In genomic region chr4:78210878-78211528, GRCm38 (mm10) we compare ENCODE assay signal across 8 mouse cellular contexts. TPM values are rescaled to one million over a fixed set of nuclear protein-coding genes. Genes with fewer than 3 reads are reported as not detected.
DNase-seq lines count a peak whose midpoint lies in the region; ATAC-seq and TF ChIP-seq lines count a peak whose summit lies in the region.

No protein-coding gene starts in this region.

- H3K9ac ChIP-seq in forebrain, embryonic 14.5 days (ENCODE audit: low read length): peak overlapping the region; percentile 76
- H3K9ac ChIP-seq in limb, embryonic 12.5 days (replicated peaks): no peak overlapping the region

- H3K36me3 ChIP-seq in forebrain, embryonic 14.5 days (ENCODE audit: control insufficient read depth, insufficient read depth, low read length): no peaks in the 10 kb centered on the region
- no peaks in the 10 kb centered on the region for H3K36me3 ChIP-seq in limb, embryonic 12.5 days

- no peak for ATAC-seq in forebrain, embryonic 14.5 days
- ATAC-seq in limb, embryonic 12.5 days (ENCODE audit: insufficient number of reproducible peaks, insufficient read depth, low FRiP score, low TSS enrichment, low read depth): no peak

- DNase-seq in layer of hippocampus, adult 2 months (ENCODE audit: low spot score in 2 of 2): no peak
- no peak for DNase-seq in layer of hippocampus, adult 8-10 months (ENCODE audit: low spot score in 2 of 2)
- DNase-seq in forebrain, embryonic 14.5 days (ENCODE audit: low spot score): no peak
- peak; percentile 32 to 42 for DNase-seq in right cerebral cortex, postnatal 10 days (ENCODE audit: low spot score in 2 of 2)
- DNase-seq in T-cell, adult 2 months (ENCODE audit: low spot score): no peak
- DNase-seq in ovary, postnatal 36 days (ENCODE audit: low spot score): no peak
- DNase-seq in gastrocnemius, postnatal 10 days: no peak

- no peaks in the 10 kb centered on the region for H3K9me3 ChIP-seq in forebrain, embryonic 14.5 days (replicated peaks; ENCODE audit: control insufficient read depth, low read length)
- H3K9me3 ChIP-seq in limb, embryonic 12.5 days: no peaks in the 10 kb centered on the region

- TF ChIP-seq CTCF in layer of hippocampus, adult 2 months (conservative IDR thresholded peaks at IDR 0.05): no peak

- no peaks in the 10 kb centered on the region for H3K4me1 ChIP-seq in forebrain, embryonic 14.5 days (ENCODE audit: control insufficient read depth, insufficient read depth, low read length)
- peaks cover 5% of the 10 kb centered on the region; the same call in 1 of the 2 replicates for H3K4me1 ChIP-seq in limb, embryonic 12.5 days (replicated peaks)

- H3K4me3 ChIP-seq in layer of hippocampus, adult 2 months: peak overlapping the region; percentile 65
- H3K4me3 ChIP-seq in forebrain, embryonic 14.5 days (ENCODE audit: low read depth, low read length): peak overlapping the region; percentile 52
- H3K4me3 ChIP-seq in limb, embryonic 12.5 days (replicated peaks): peak overlapping the region; percentile 54

- 20% methylated on average over 9 of the region's 9 CpGs for WGBS in forebrain, embryonic 14.5 days
- 35% methylated on average over 9 of the region's 9 CpGs for WGBS in limb, embryonic 12.5 days

- H3K27ac ChIP-seq in layer of hippocampus, adult 2 months: peak overlapping the region; percentile 83
- peak overlapping the region; percentile 76; the same call in 1 of the 2 replicates for H3K27ac ChIP-seq in forebrain, embryonic 14.5 days (ENCODE audit: low read depth, low read length)
- H3K27ac ChIP-seq in limb, embryonic 12.5 days: no peak overlapping the region

- peak overlapping the region; percentile 88 for H3K4me2 ChIP-seq in forebrain, embryonic 14.5 days (ENCODE audit: low read length)
- peak overlapping the region; percentile 80 for H3K4me2 ChIP-seq in limb, embryonic 12.5 days

- H3K27me3 ChIP-seq in forebrain, embryonic 14.5 days (replicated peaks; ENCODE audit: control insufficient read depth, insufficient read depth, low read length): no peaks in the 10 kb centered on the region
- peaks cover 34% of the 10 kb centered on the region for H3K27me3 ChIP-seq in limb, embryonic 12.5 days

RNA-seq across cellular contexts. Expression of gene Ptprd, which starts 0.8 kb away (rescaled TPM):
- 100 to 1,000 TPM; 153 to 172 TPM for total RNA-seq in layer of hippocampus, adult 2 months (2021)
- total RNA-seq in layer of hippocampus, adult 8-10 months (2022): 100 to 1,000 TPM; 169 to 218 (median 185) TPM
- 43.3 and 63.8 TPM in 2 replicates for polyA plus RNA-seq in forebrain, embryonic 14.5 days (2014; fragmentation: Nextera tagmentation; extraction: Ambion mirVana)
- polyA plus RNA-seq in limb, embryonic 12.5 days (2016; fragmentation: Nextera tagmentation; extraction: Ambion mirVana): 30.9 and 35.0 TPM in 2 replicates
- 10 to 100 TPM; 43.3 to 53.4 TPM for total RNA-seq in gastrocnemius, postnatal 10 days (2021)

Comparison
In these comparisons a context has a peak if more than half of its experiments do, and no peak if none do; other contexts are left out.
1. DNase-seq: peak in right cerebral cortex, postnatal 10 days (2 of 2); none in layer of hippocampus, adult 2 months (0 of 2), layer of hippocampus, adult 8-10 months (0 of 2), forebrain, embryonic 14.5 days (single experiment), T-cell, adult 2 months (single experiment), ovary, postnatal 36 days (single experiment) and gastrocnemius, postnatal 10 days (single experiment).
2. Peak in every context shown above with its lines, with median percentiles within 50 percentile points of each other: H3K4me3 ChIP-seq.